Mouse (Mus musculus): ENCODE measurements at regions not wholly inside any gene's neighbourhood (a gene's known extent, or its start where the extent isn't known, plus 50 kb on each side); places are given as distances from the start of the nearest gene placed in this dataset.

DNA sequence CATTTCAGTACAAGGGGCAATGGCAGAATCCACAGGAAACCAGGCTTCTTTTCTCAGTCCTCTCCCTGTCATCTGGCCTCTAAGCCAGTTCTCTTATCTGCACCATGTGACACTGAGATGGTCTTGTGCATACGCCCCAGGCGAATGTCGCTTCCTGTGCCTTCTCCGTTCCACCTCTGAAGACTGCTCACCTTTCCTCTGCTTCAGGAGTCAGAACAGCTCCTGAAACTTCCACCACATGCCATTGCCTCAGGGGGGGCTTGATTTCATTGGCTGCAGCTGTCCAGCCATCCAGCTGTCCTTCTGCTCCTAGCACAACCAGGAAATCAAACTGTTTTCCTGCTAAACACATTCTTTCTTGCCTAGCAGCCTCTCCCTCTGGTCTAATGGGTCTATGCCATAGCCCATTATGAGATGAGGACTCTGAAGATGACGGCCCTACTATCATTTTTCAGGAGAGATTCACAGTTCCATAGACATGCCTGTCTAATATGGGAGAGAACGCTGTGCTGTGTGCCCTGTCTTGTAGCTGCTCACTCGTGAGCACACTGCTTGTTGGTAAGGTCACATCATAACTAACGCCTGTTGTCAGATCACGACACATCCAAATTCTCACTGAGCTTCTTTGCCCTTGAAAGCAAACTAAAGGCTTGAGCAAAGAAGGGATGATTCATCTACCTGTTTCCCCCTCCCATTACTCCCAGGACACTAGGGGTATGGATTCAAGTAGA is 129.9 kb upstream of the Fmo9 start:
- DNase-seq (ENCODE audit: low spot score), result no peak

DNA sequence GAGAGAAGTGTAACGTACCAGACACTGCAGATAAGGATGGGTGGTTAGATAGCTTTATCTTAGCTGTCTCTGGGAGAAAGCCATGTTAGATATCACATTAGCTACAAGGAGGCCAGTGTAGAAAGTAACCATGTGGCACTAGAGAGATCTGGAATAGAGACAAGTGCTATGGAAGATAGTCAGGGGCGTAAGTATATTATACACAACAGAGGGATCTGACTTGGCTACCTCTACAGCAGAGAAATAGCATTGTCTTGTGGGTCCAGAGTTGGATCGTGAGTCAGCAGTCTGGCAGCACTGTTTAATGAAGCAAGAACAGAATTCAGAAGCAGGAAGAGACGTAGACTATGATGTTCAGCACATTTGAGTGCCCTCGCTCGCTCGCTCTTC is 130.4 kb upstream of the Fmo9 start:
- no peak for DNase-seq (ENCODE audit: low spot score)

DNA sequence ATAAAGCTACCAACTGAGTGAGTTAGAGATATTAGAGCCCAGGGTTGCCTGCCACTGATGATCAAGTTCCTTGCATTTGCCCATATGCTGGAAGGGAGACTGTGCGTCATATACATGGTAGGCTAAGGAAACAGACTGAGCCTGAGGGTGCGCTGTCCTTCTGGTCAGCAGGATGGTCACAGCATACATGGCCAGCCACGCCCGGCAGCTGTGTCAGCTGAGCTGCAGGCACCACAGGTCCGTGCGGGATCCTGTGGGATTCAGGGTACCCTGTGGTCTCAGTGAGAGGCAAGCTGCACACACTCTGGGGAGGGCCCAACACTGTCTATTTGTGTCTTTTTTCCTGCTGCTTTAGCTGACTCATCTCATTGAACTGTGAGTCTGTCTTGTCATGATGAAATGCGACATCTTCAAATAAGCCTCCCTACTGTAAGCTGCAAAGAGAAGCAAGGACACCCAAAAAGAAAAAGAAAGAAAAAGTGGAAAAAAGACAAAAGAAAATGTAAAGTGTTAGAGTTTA is 131.3 kb upstream of the Fmo9 start:
- no peak for DNase-seq (ENCODE audit: low spot score)

GRCm38 (mm10) chr1:166817927-166818326 is 136.3 kb upstream of the Fmo9 start:
- no peak for DNase-seq (ENCODE audit: low spot score)

GRCm38 (mm10) chr1:166818682-166819081 is 137.0 kb upstream of the Fmo9 start:
- DNase-seq (ENCODE audit: low spot score), result no peak

DNA sequence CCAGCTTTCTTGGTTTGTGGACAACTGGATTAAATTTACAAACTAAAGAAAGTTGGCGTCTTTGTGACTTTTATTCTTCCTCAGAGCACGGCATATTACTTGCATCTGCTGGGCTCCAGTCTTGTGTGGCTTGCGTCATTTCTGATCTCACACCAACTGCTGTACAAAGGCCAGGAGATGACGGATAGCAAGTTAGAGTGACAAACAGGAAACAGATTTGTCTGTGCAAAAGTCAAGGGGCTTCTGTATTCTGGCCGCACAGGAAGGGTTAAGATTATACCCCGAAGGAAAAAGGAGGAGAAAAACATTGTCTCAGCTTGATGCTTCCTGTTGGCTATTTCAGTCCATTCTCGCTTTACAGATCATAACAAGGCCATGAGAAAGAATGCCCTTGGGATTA is 137.8 kb upstream of the Fmo9 start:
- no peak for DNase-seq (ENCODE audit: low spot score)

- no peak for DNase-seq (ENCODE audit: low spot score)
Observed at GRCm38 (mm10) chr1:166820050-166820449, 138.4 kb upstream of the Fmo9 start.

GRCm38 (mm10) chr1:166821146-166821545 is 139.5 kb upstream of the Fmo9 start:
- DNase-seq (ENCODE audit: low spot score), result no peak

DNA sequence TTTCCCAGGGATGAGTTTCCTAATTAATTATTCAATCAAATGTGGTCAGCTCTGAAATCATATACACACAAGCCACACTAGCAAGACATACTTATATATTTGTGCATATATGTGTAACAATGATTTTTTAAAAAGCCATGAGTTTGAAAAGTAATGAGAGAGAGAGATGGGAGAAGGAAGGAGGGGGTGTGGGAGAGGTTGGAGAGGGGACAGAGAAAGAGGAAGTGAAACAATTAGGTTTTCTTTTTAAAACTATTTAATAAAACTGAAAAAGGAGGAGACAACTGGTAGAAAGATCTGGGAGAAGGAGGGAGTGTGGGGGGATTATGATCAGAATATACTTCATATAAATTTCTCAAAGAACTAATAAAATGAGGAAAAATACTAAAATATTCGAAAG is 155.7 kb upstream of the Fmo9 start:
- no peak for DNase-seq (ENCODE audit: low spot score)

DNA sequence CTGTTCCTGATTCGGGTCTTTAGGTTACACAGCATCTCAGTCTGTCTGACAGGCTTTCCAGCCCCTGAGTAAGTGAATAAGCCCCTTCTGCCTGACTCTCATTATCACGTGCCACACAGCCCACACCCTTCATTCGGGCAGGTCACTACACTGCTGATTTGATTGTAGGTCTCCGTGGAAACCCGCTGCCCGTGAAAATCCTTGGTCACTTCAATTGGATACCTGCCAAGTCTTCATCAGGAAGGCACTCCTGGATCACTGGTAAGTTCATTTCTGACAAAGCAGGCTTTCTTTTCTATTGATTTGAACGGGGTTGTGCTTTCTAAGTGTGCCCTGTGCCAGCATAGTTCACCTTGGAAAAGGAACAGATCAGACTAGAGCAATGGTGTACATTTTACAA is 158.2 kb upstream of the Fmo9 start:
- no peak for DNase-seq (ENCODE audit: low spot score)

DNA sequence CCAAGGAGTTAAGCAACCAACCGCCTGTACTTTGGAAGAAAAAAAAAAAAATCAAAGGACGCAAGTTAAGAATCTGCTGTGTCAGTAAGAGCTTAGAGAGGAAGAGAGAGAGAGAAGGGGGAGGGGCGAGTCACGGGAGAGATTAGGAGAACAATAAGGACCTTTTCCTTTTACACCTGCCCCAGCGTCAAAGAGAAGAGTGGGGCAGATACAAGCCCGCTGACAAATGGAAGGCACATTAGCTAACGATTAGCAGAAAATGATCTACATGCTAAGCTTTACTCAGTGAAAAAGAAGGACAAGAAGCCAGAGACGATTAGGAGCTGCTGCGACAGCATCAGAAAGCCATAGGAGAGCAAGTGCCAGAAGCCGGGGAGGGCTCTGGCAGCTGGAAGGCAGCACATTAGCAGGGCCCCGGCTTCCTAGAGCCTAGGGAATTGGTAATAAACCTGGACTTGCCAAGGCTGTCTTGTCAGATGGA is 157.8 kb upstream of the Fam78b start:
- DNase-seq (ENCODE audit: low spot score), result no peak

GRCm38 (mm10) chr1:166846566-166846965 is 154.7 kb upstream of the Fam78b start:
- DNase-seq (ENCODE audit: low spot score), result no peak

- no peak for DNase-seq (ENCODE audit: low spot score)
Observed at GRCm38 (mm10) chr1:166847233-166847632, 154.0 kb upstream of the Fam78b start.

DNA sequence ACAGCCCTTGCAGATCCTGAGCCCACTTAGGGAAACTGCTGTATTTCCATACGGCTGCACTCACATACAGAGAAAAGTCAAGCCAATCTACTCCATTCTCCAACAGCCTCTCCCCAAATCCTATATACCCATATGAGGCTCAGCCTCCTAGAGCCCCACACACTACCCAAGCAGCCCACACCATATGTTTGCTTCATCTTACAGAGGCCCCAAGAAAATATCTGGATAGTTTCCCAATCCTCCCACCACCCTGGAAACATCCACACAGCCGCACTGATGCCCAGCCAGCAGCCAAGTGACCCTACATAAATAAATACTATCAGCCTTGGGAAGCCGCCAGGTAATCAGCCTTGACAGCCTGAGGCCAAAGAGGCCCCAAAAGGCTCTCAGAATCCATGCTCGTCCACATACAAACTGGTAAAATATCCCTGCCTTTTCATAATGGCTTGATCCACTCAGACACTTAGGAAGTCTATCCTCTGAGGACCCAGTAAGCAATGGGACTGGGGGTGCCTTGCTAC is 153.1 kb upstream of the Fam78b start:
- peak; percentile 9 for DNase-seq (ENCODE audit: low spot score)

GRCm38 (mm10) chr1:166855988-166856387 is 145.2 kb upstream of the Fam78b start:
- DNase-seq (ENCODE audit: low spot score), result no peak

DNA sequence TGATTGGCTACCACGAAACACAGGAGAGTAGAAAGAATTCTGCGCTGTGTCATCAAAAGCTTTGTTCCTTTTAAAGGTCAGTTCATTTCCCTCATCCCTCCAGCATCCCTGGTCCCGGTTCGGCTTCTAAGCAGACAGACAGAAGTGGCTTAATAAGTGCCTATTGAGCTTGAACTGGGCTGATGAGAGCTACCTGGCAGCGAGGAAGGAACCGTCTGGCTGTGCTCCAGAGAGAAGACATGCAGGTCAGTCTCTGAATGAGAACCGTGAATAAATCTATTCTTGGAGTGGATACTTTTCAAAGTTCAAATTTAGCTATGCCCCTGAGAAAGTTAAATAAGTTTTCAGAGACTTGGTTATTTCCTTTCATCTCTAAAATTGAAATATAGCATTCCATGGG is 135.0 kb upstream of the Fam78b start:
- DNase-seq (ENCODE audit: low spot score), result no peak

DNA sequence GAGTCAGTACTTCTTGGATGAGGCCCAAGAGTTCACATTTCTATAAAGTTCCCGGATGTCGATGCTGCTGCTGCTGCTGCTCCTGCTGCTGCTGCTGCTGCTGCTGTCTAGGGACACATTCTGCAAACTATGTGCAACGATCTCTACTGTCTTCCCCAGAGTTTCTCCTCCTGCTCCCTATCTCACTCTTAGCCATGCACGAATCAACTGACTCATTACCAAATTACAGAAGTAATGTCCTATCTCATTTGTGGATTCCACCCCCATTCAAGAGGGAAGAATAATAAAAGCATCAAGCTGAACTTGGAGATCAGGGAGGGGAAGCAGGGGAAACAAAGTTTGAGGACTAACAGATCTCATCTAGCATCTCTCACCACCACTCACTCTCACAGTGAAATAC is 130.0 kb upstream of the Fam78b start:
- no peak for DNase-seq (ENCODE audit: low spot score)

DNA sequence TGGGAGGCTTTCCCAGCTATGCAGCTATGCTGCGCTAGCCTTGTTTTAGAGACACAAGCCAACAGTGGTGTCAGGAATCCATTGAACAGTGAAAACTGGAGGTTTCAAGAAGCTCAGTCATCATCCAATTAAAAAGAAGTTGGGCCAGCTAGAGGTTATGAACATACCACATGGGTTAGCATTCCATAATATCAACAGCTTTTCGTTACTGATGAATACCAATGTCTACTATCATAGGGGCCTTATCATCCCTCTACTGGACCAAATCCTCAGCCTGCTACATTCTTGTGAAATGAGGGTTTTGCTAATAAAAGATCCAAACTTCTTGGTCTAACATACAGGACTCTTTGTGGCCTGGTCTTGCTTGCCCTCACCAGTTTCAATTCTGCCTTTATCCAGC is 124.8 kb upstream of the Fam78b start:
- DNase-seq (ENCODE audit: low spot score), result no peak

DNA sequence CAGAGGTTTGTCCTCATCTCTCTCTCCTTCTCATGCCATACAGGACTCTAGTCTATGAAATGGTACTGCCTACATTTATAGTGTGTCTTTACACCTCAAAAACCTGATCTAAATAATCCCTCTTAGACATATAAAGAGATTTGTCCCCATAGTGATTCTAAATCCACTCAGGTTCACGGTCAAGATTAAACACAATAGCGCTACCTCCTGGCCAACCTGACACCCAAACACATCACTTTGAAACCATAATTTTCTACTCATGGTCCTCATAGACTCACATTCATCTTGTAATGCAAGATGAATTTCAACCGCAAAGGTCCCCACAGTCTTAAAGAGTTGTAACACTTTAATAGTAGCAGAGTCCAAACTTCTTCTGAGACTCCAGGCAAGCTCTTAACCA is 118.0 kb upstream of the Fam78b start:
- no peak for DNase-seq (ENCODE audit: low spot score)

GRCm38 (mm10) chr1:166895945-166896344 is 105.3 kb upstream of the Fam78b start:
- DNase-seq (ENCODE audit: low spot score), result no peak

GRCm38 (mm10) chr1:166898741-166899140 is 102.5 kb upstream of the Fam78b start:
- no peak for DNase-seq (ENCODE audit: low spot score)

GRCm38 (mm10) chr1:166899238-166899637 is 102.0 kb upstream of the Fam78b start:
- DNase-seq (ENCODE audit: low spot score), result no peak

DNA sequence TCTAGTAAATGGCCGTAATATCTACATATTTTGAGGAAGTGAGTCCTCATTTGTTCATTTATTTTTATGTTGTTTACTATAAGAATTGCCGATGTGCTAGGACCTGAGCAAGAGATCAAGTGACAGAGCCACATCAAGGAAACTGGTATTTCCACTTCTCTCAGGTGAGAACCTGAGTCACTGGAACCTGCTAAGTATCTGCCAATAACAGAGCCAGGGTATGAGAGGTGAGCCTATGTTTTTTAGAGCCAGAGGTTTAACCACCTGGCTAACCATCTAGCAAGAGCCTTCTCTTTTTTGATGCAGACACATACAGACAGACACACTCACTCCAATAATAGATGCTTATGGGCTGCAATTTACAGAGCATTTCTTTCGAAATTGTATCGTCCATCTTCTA is 101.2 kb upstream of the Fam78b start:
- DNase-seq (ENCODE audit: low spot score), result no peak
